Mouse (Mus musculus) liver, embryonic 12.5 days (tissue): ENCODE results near the gene Mapkap1. TPM values are rescaled to one million over a fixed set of nuclear protein-coding genes. Genes with fewer than 3 reads are reported as not detected.
A peak's percentile ranks its signal among the peaks of the same experiment; 100 is the strongest.

Source experiments
- ATAC-seq: fragments of 200-750 bp; cut with Nextera tagmentation; 2 replicates; pipeline ENCODE4 v1.8.0; 2017; ENCODE audit warnings: moderate number of reproducible peaks, mild to moderate bottlenecking, moderate library complexity
- H3K27ac ChIP-seq: fragments of 300-500 bp; sonication (generic); 2 replicates; pipeline ENCODE4 v1.5.1; 2016; ENCODE audit warnings: mild to moderate bottlenecking
- H3K27me3 ChIP-seq: fragments of 300-500 bp; sonication (generic); replicated peaks from 2 replicates; pipeline ENCODE4 v1.6.1; 2016; ENCODE audit warnings: mild to moderate bottlenecking, moderate library complexity
- H3K36me3 ChIP-seq: fragments of 300-500 bp; sonication (generic); 2 replicates; pipeline ENCODE4 v1.6.1; 2016; ENCODE audit warnings: mild to moderate bottlenecking, moderate library complexity
- H3K4me1 ChIP-seq: fragments of 300-500 bp; sonication (generic); 2 replicates; pipeline ENCODE4 v1.6.1; 2016
- H3K4me2 ChIP-seq: fragments of 300-500 bp; sonication (generic); 2 replicates; pipeline ENCODE4 v1.6.1; 2016; ENCODE audit warnings: mild to moderate bottlenecking, moderate library complexity
- H3K4me3 ChIP-seq: fragments of 300-500 bp; sonication (generic); 2 replicates; pipeline ENCODE4 v1.5.1; 2016; ENCODE audit warnings: mild to moderate bottlenecking, moderate library complexity
- H3K9ac ChIP-seq: fragments of 300-500 bp; sonication (generic); 2 replicates; pipeline ENCODE4 v1.6.1; 2016; ENCODE audit warnings: mild to moderate bottlenecking, moderate library complexity
- H3K9me3 ChIP-seq: fragments of 300-500 bp; sonication (generic); replicated peaks from 2 replicates; pipeline ENCODE4 v1.6.1; 2016; ENCODE audit warnings: mild to moderate bottlenecking, moderate library complexity
- WGBS: fragments of 180-500 bp; shearing (Covaris S2); methylation state at CpG from one replicate; pipeline ENCODE4 v1.1.7; 2016; ENCODE audit not compliant: insufficient replicate concordance; 5-methylcytosine and 5-hydroxymethylcytosine counted together
- polyA plus RNA-seq: library from polyadenylated mRNA; unstranded; fragments of >200 nt; fragmentation: Nextera tagmentation; extraction: Ambion mirVana; gene quantifications from 2 replicates; pipeline ENCODE4 v1.2.1, GENCODE M21; 2016

Gene Mapkap1
- polyA plus RNA-seq, 1 experiment from 2014 or later, result 52.8 TPM

DNA sequence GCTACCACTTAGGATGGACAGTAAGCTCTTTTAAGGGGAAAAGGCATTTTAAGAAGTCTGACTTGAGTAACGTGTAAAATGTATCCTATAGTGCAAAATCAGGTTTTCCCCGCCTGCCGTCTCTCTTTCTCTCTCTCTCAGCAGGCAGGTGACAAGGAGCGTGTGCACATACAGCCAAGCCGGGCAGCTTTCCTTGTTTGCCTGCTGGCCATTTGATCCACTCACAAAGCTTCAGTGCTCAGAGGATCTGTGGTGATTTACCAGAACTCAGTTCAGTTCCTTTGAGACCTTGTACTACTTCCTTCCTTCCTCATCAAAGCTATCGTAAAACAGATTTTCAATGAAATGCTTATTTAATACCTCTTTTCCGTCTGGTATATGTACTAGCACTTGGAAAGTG, 137.0 kb downstream of the Mapkap1 start:
- no peak for ATAC-seq
- no peaks in the 10 kb centered on the region for H3K9me3 ChIP-seq
- H3K4me1 ChIP-seq, result no peaks in the 10 kb centered on the region
- H3K27me3 ChIP-seq, result no peaks in the 10 kb centered on the region
- no peak overlapping the region for H3K27ac ChIP-seq
- WGBS, result 69% methylated on average over 7 of the region's 7 CpGs
- H3K9ac ChIP-seq, result no peak overlapping the region
- no peak overlapping the region for H3K4me2 ChIP-seq
- peaks cover 2% of the 10 kb centered on the region; the same call in 1 of the 2 replicates for H3K36me3 ChIP-seq
- no peak overlapping the region for H3K4me3 ChIP-seq

DNA sequence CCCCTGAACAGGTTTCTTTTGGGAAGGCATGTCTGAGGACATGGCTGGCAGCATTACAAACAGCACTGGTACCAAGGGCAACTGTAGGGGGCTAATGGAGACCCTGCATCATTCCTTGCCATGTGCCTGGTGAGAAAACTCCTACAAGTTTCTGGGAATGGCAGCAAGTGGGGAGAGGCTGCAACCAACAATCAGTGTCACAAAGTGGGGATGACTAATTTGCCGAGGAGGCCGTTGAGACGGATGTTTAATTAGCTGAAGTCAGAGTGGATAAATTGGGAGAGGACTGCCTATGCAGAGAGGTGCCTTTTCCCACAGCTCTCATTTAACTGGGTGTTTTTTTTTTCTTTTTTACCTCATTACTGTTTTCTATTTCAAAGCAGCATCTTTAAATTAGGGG, 137.4 kb downstream of the Mapkap1 start:
- WGBS, result 79% methylated on average over 3 of the region's 3 CpGs
- no peaks in the 10 kb centered on the region for H3K4me1 ChIP-seq
- H3K27me3 ChIP-seq, result no peaks in the 10 kb centered on the region
- H3K4me2 ChIP-seq, result no peak overlapping the region
- no peaks in the 10 kb centered on the region for H3K36me3 ChIP-seq
- no peak overlapping the region for H3K27ac ChIP-seq
- H3K9ac ChIP-seq, result no peak overlapping the region
- no peak overlapping the region for H3K4me3 ChIP-seq
- no peak for ATAC-seq
- H3K9me3 ChIP-seq, result no peaks in the 10 kb centered on the region

DNA sequence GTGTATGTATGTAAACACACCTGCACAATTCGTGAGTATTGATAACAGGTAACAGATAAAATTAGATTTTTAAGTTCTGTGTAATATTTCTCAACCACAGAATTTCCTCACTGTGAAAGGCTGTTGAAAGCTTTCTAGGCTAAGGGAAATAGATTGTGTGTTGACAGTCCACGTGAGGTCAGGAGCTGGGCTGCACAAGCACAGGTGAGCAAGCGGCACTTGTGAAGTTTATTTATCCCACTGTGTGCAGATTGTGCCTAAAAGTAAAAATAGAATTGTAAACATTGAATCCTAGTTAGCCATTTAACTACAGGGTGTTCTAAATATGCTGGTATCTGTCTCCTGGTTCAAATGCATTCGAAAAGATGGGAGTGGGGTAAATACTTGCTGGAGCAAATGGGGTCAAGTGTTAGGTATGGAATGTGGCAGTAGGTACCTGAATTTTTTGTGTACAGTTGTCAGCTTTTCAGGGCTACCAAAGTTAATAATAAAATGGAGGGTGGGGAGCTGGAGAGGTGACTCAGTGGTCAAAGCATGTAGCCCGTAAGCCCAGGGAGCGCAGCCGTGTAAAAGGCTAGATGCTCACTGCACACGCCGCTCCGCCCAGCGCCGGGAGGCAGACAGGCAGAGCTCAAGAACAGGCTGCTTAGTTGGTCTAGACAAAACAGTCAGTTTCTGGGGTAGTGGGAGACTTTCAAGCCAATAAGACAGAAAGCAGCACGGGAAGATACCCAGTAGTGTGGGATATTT, 138.2 kb downstream of the Mapkap1 start:
- Histone ChIP-seq H3K27me3 (no peaks in the 10 kb centered on the region), H3K4me3 (no peak overlapping the region), H3K4me2 (no peak overlapping the region), H3K4me1 (no peaks in the 10 kb centered on the region), H3K9ac (no peak overlapping the region), H3K36me3 (no peaks in the 10 kb centered on the region), H3K27ac (no peak overlapping the region), H3K9me3 (no peaks in the 10 kb centered on the region)
- no peak for ATAC-seq
- 83% methylated on average over 13 of the region's 13 CpGs for WGBS

DNA sequence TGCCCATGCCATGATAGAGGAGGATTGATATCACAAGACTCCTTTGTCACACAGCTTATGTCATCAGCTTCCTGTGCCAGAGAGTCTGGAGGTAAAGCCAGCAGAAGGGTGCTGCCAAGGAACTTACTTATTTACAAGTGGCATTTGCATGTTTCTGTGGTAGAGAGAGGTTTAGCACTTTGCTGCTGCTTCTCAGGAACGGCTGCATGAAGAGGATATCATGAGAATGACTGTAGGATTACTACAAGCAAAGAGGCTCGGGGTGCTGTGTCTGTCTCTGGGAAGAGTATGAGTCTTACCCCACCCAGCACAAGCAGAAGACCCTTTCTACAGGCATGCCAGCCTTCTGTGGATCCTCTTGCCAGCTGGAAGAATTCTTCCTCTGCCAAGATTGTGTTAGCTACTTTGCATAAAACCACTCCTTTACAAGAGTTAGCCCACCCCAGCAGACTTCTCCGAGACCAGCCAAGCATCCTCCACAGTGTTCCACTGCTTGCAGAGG, 139.7 kb downstream of the Mapkap1 start:
- no peaks in the 10 kb centered on the region for H3K27me3 ChIP-seq
- H3K9me3 ChIP-seq, result no peaks in the 10 kb centered on the region
- H3K4me3 ChIP-seq, result no peak overlapping the region
- no peak overlapping the region for H3K9ac ChIP-seq
- H3K36me3 ChIP-seq, result no peaks in the 10 kb centered on the region
- ATAC-seq, result no peak
- H3K4me2 ChIP-seq, result no peak overlapping the region
- WGBS, result 79% methylated on average over 3 of the region's 3 CpGs
- H3K4me1 ChIP-seq, result no peaks in the 10 kb centered on the region
- H3K27ac ChIP-seq, result no peak overlapping the region

DNA sequence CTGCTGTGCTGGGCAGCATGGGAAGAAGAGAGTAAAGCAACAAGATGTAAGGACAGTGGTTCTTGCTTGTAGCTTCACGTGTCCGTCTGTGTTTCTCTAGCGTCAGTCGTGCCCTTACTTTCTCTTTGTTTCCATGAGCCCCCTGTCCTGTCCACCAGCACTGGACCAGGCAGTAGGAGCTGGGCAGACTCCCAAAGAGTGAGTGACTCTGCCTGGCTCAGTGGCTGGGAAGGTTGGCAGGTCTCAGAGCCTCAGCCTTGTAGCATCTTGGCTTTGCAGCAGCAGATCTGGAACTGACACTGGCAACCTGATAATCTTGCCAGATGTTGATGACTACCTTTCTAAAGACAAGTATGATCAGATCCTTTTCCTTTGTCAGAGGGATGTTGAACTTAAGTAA, 140.9 kb downstream of the Mapkap1 start:
- no peak overlapping the region for H3K27ac ChIP-seq
- H3K9me3 ChIP-seq, result no peaks in the 10 kb centered on the region
- no peak overlapping the region for H3K9ac ChIP-seq
- no peaks in the 10 kb centered on the region for H3K36me3 ChIP-seq
- H3K4me3 ChIP-seq, result no peak overlapping the region
- H3K4me1 ChIP-seq, result peaks cover 4% of the 10 kb centered on the region; the same call in 1 of the 2 replicates
- WGBS, result 76% methylated on average over 4 of the region's 4 CpGs
- ATAC-seq, result no peak
- no peaks in the 10 kb centered on the region for H3K27me3 ChIP-seq
- H3K4me2 ChIP-seq, result no peak overlapping the region

DNA sequence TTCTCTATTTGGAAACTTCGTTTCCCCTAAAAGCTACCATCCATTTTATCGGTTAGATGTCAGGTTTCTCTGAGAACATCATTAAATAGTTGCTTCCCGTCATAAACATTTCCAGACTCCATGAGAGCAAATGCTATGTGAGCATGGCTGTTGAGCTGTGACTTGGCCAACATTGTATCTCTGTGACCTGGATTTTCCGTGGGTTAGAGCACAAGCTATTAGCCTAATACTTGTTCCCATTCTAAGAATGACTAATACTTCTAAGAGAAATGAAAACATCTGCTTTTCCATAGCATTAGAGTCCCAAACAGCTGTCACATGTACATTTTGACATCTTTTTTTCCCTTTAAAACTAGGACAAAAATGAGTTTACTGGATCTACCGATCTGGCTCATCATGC, 142.4 kb downstream of the Mapkap1 start:
- Histone ChIP-seq H3K4me1 (peaks cover 16% of the 10 kb centered on the region), H3K36me3 (no peaks in the 10 kb centered on the region), H3K27ac (no peak overlapping the region), H3K4me2 (no peak overlapping the region), H3K9ac (no peak overlapping the region), H3K4me3 (no peak overlapping the region), H3K27me3 (no peaks in the 10 kb centered on the region), H3K9me3 (no peaks in the 10 kb centered on the region)
- WGBS, result 84% methylated on average over 5 of the region's 5 CpGs
- no peak for ATAC-seq

DNA sequence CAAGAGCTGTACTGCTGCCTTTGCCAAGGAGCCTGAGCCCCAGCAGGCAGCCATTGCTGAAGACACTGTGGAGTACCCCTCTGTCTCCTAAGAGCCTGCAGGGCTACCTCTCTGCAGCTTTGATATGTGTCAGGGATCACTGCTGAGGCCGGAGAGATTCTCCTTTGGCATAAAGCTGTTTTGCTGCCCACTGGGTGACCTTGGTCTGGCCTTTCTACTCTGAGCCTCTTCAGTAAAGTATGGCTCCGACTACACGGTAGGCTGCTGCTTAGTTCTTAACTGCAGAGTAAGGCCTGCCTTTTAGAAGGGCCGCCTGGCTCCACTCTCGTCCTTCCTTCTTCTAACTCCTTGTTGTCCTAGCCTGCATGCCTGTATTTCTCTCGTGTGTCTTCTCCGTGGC, 142.9 kb downstream of the Mapkap1 start:
- WGBS, result 76% methylated on average over 7 of the region's 7 CpGs
- H3K4me2 ChIP-seq, result no peak overlapping the region
- H3K9ac ChIP-seq, result no peak overlapping the region
- peaks cover 17% of the 10 kb centered on the region for H3K4me1 ChIP-seq
- no peak overlapping the region for H3K4me3 ChIP-seq
- H3K27me3 ChIP-seq, result no peaks in the 10 kb centered on the region
- H3K27ac ChIP-seq, result no peak overlapping the region
- no peaks in the 10 kb centered on the region for H3K36me3 ChIP-seq
- no peaks in the 10 kb centered on the region for H3K9me3 ChIP-seq
- no peak for ATAC-seq

DNA sequence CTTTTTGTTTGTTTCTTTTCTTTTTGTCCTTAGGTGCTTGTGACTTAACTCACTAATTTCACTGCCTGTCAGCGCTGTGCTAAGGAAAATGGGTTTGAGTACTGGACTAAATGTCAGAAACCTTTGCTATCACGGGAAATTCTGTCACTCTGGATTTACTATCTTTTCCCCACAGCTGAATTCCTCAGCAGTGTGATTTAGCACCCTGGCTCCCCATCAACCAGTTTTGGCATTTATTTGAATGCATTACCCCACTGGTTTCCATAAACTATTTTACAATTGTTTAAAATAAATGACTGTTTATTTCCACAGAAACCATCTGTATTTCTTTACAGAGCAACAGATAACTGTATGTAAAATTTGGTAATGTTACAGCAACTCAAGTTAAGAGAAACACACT, 146.2 kb downstream of the Mapkap1 start:
- H3K4me3 ChIP-seq, result no peak overlapping the region
- H3K36me3 ChIP-seq, result no peaks in the 10 kb centered on the region
- H3K27me3 ChIP-seq, result no peaks in the 10 kb centered on the region
- H3K9ac ChIP-seq, result no peak overlapping the region
- 55% methylated on average over 2 of the region's 2 CpGs for WGBS
- no peaks in the 10 kb centered on the region for H3K9me3 ChIP-seq
- H3K4me1 ChIP-seq, result peaks cover 39% of the 10 kb centered on the region
- no peak overlapping the region for H3K4me2 ChIP-seq
- no peak overlapping the region for H3K27ac ChIP-seq
- no peak for ATAC-seq

DNA sequence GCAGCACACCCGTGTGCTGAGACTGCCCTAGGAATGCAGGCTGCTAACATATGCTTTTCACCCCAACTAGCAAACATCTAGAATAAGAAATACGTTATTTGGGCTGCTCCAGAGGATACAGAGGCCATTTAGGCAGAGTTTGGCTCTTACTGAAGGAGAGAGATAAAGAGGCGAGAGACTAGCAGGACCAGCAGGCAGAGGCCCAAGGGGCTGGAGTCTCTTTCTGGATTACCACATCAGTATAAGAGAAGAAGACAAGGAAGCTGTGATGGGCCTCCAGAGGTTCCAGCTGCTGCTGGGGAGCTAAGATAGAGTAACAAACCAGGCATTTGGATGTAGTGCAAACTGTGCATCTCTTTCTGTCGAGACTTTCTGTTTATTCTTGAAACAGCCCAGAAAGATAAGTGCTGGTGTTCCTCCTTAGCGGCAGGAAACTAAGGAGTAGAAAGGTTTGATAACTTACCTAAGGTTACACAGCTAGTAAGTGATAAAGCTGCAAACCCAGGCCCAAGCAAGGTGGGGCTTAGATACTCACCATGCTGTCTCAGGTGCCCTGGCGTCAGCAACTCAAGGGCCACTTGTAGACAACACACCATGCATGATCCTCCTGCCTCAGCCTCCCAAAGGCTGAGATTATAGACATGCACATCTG, 147.1 kb downstream of the Mapkap1 start:
- ATAC-seq, result 0 out of 2 replicates have a peak, but pooled peaks have one; percentile 24

DNA sequence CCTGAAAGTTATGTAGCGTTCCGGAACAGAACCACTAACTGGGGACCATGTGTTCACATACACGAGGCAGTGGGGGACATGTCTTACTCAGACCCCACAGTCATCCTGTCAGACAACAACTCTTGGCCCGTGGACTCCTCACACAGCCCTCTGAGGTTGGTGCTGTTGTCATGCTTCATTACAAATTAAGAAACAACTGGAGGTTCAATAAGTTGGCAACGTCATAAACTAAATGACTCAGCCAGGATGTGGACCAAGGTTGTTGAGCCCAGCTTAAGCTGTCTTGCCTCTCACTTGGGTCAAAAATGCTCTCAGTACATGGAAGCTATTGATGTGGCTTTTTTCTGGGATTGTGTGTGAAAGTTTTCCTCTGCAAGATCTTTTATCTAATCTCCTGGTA, 153.6 kb downstream of the Mapkap1 start:
- ATAC-seq, result no peak
- no peak overlapping the region for H3K4me3 ChIP-seq
- H3K27ac ChIP-seq, result no peak overlapping the region
- H3K9me3 ChIP-seq, result no peaks in the 10 kb centered on the region
- no peak overlapping the region for H3K4me2 ChIP-seq
- peaks cover 32% of the 10 kb centered on the region for H3K4me1 ChIP-seq
- H3K36me3 ChIP-seq, result no peaks in the 10 kb centered on the region
- no peaks in the 10 kb centered on the region for H3K27me3 ChIP-seq
- 75% methylated on average over 5 of the region's 5 CpGs for WGBS
- H3K9ac ChIP-seq, result no peak overlapping the region

More for the DNA sequence above, 147.1 kb downstream of the Mapkap1 start:
- 0 out of 2 replicates have a peak overlapping the region, but pooled peaks have one; percentile 12 for H3K4me2 ChIP-seq
- H3K4me3 ChIP-seq, result no peak overlapping the region
- peaks cover 39% of the 10 kb centered on the region for H3K4me1 ChIP-seq
- no peaks in the 10 kb centered on the region for H3K36me3 ChIP-seq
- 23% methylated on average over 6 of the region's 6 CpGs for WGBS
- no peak overlapping the region for H3K9ac ChIP-seq
- H3K9me3 ChIP-seq, result no peaks in the 10 kb centered on the region
- H3K27me3 ChIP-seq, result no peaks in the 10 kb centered on the region
- no peak overlapping the region for H3K27ac ChIP-seq

DNA sequence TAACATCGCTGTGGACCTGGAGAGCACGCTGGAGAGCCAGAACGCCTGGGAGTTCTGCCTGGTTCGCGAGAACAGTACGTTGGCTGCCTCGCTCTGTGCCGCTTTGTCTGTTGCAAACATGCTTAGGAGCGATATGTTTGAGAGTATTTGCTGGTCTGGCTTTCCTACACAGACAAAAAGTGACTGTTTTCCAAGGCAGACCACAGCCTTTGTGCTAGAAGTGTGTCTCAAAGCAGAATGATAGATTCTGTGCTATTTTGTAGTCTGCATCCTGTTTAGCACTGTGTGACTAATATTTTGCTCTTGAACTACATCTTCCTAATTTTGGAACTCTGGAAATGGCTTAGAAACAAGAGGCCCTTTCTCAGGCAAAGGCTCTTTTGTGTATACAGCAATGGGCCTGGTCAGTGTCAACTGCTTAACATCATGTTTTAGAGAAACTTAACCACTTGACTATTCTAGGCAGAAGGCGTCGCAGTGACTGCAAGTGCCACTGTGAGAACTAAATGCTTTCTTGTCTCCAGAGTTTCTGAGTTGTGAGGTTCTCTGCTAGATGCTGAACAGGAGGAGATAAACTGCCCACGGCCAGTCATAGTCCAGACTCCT, 156.6 kb downstream of the Mapkap1 start:
- H3K36me3 ChIP-seq, result no peaks in the 10 kb centered on the region; the same call in 1 of the 2 replicates
- 74% methylated on average over 12 of the region's 12 CpGs for WGBS
- H3K27me3 ChIP-seq, result no peaks in the 10 kb centered on the region
- no peak overlapping the region for H3K9ac ChIP-seq
- H3K4me3 ChIP-seq, result no peak overlapping the region
- no peak overlapping the region for H3K4me2 ChIP-seq
- peaks cover 13% of the 10 kb centered on the region for H3K4me1 ChIP-seq
- H3K27ac ChIP-seq, result peak overlapping the region; percentile 49
- H3K9me3 ChIP-seq, result no peaks in the 10 kb centered on the region
- ATAC-seq, result no peak

DNA sequence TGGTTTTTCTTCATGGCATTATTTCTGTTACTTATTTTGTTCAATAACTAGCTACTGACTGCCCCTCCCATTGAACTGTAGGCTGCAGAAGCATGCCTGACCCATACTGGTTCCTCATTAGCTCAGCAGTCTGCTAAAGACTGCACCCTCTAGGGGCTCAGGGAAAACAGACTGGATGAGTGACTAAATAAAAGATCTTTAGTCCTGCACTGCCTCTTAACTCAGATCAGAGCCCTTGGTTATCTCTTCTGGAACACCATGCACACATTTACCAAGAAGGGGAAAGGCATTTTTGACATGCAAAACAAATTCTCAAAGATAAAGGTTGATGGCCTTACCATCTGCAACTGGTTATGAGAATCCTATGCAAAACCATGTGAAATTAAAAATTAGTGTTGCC, 157.3 kb downstream of the Mapkap1 start:
- H3K36me3 ChIP-seq, result no peaks in the 10 kb centered on the region; the same call in 1 of the 2 replicates
- peak; percentile 58 for ATAC-seq
- no peak overlapping the region for H3K4me2 ChIP-seq
- H3K9ac ChIP-seq, result no peak overlapping the region
- H3K27ac ChIP-seq, result no peak overlapping the region
- no peaks in the 10 kb centered on the region for H3K27me3 ChIP-seq
- H3K9me3 ChIP-seq, result no peaks in the 10 kb centered on the region
- H3K4me1 ChIP-seq, result peaks cover 13% of the 10 kb centered on the region
- no peak overlapping the region for H3K4me3 ChIP-seq
